Mouse (Mus musculus) intestine, embryonic 14.5 days (tissue): Measurements from ENCODE around the gene Nxnl1. TPM values are rescaled to one million over a fixed set of nuclear protein-coding genes. Genes with fewer than 3 reads are reported as not detected.

Experiments
- ATAC-seq: fragments of 200-750 bp; cut with Nextera tagmentation; replicated peaks from 2 replicates; pipeline ENCODE4 v1.8.0; 2017; ENCODE audit warnings: low read depth, moderate number of reproducible peaks, moderate TSS enrichment, moderate library complexity; ENCODE audit not compliant: low FRiP score, low TSS enrichment
- DNase-seq: peaks from one replicate; pipeline ENCODE4 v3.0.0-alpha.2; 2018; ENCODE audit warnings: low spot score
- H3K27ac ChIP-seq: fragments of 300-500 bp; sonication (generic); 2 replicates; pipeline ENCODE4 v1.5.1; 2014; ENCODE audit warnings: low read depth, mild to moderate bottlenecking, control low read depth
- H3K27me3 ChIP-seq: fragments of 300-500 bp; sonication (generic); replicated peaks from 2 replicates; pipeline ENCODE4 v1.6.1; 2014; ENCODE audit warnings: low read length, control low read depth; ENCODE audit not compliant: control insufficient read depth, insufficient read depth
- H3K36me3 ChIP-seq: fragments of 300-500 bp; sonication (generic); 2 replicates; pipeline ENCODE4 v1.6.1; 2014; ENCODE audit warnings: low read length, control low read depth; ENCODE audit not compliant: control insufficient read depth, insufficient read depth
- H3K4me1 ChIP-seq: fragments of 300-500 bp; sonication (generic); replicated peaks from 2 replicates; pipeline ENCODE4 v1.6.1; 2014; ENCODE audit warnings: low read length, control low read depth, mixed read lengths; ENCODE audit not compliant: control insufficient read depth, insufficient read depth
- H3K4me2 ChIP-seq: fragments of 300-500 bp; sonication (generic); 2 replicates; pipeline ENCODE4 v1.6.1; 2014; ENCODE audit warnings: low read length
- H3K4me3 ChIP-seq: fragments of 300-500 bp; sonication (generic); 2 replicates; pipeline ENCODE4 v1.5.1; 2014; ENCODE audit warnings: low read depth, low read length, control low read depth, mixed read lengths
- H3K9ac ChIP-seq: fragments of 300-500 bp; sonication (generic); 2 replicates; pipeline ENCODE4 v1.6.1; 2014; ENCODE audit warnings: mild to moderate bottlenecking, low read length
- H3K9me3 ChIP-seq: fragments of 300-500 bp; sonication (generic); 2 replicates; pipeline ENCODE4 v1.6.1; 2016; ENCODE audit warnings: low read length, control low read depth; ENCODE audit not compliant: control insufficient read depth
- WGBS: fragments of 180-500 bp; shearing (Covaris S2); extraction: QIAGEN DNeasy Blood & Tissue Kit; methylation state at CpG from one replicate; pipeline ENCODE4 v1.1.7; 2014; 5-methylcytosine and 5-hydroxymethylcytosine counted together
- polyA plus RNA-seq: library from polyadenylated mRNA; unstranded; fragments of >200 nt; fragmentation: Nextera tagmentation; extraction: Ambion mirVana; gene quantifications from 2 replicates; pipeline ENCODE4 v1.2.1, GENCODE M21; 2014

Nxnl1 gene
- polyA plus RNA-seq, 1 experiment from 2014 or later = not detected

- H3K27me3 ChIP-seq = no peaks in the 10 kb centered on the region
- no peaks in the 10 kb centered on the region for H3K36me3 ChIP-seq
- H3K4me1 ChIP-seq = peaks cover 6% of the 10 kb centered on the region; the same call in 1 of the 2 replicates
- H3K4me3 ChIP-seq = no peak overlapping the region
- H3K27ac ChIP-seq = no peak overlapping the region
- no peak for DNase-seq
- 68% methylated on average over 1 of the region's 1 CpGs for WGBS
- ATAC-seq = no peak
- H3K4me2 ChIP-seq = no peak overlapping the region
- no peaks in the 10 kb centered on the region for H3K9me3 ChIP-seq
- no peak overlapping the region for H3K9ac ChIP-seq
Measured at GRCm38 (mm10) chr8:71575020-71575419, 8.6 kb upstream of the Nxnl1 start.

- no peak for ATAC-seq
- Histone ChIP-seq H3K4me2 (no peak overlapping the region), H3K9me3 (no peaks in the 10 kb centered on the region), H3K27me3 (no peaks in the 10 kb centered on the region), H3K4me3 (no peak overlapping the region), H3K27ac (no peak overlapping the region), H3K9ac (no peak overlapping the region), H3K36me3 (no peaks in the 10 kb centered on the region), H3K4me1 (peaks cover 6% of the 10 kb centered on the region; the same call in 1 of the 2 replicates)
- WGBS = 78% methylated on average over 7 of the region's 7 CpGs
- no peak for DNase-seq
Measured at GRCm38 (mm10) chr8:71574426-71574825, 8.0 kb upstream of the Nxnl1 start.

GRCm38 (mm10) chr8:71572847-71573633 is 6.6 kb upstream of the Nxnl1 start:
- Histone ChIP-seq H3K4me2 (no peak overlapping the region), H3K9me3 (no peaks in the 10 kb centered on the region), H3K9ac (no peak overlapping the region), H3K27ac (no peak overlapping the region), H3K27me3 (0 out of 2 replicates have a peak, but pooled peaks cover 2% of the 10 kb centered on the region), H3K4me1 (peaks cover 6% of the 10 kb centered on the region; the same call in 1 of the 2 replicates), H3K4me3 (no peak overlapping the region), H3K36me3 (no peaks in the 10 kb centered on the region)
- DNase-seq (no peak), ATAC-seq (no peak)
- 84% methylated on average over 9 of the region's 9 CpGs for WGBS

- ATAC-seq = no peak
- Histone ChIP-seq H3K36me3 (no peaks in the 10 kb centered on the region), H3K27ac (no peak overlapping the region), H3K4me3 (no peak overlapping the region), H3K4me1 (peaks cover 6% of the 10 kb centered on the region; the same call in 1 of the 2 replicates), H3K9me3 (no peaks in the 10 kb centered on the region), H3K4me2 (no peak overlapping the region), H3K27me3 (0 out of 2 replicates have a peak, but pooled peaks cover 2% of the 10 kb centered on the region), H3K9ac (no peak overlapping the region)
- 86% methylated on average over 2 of the region's 2 CpGs for WGBS
- no peak for DNase-seq
Measured at GRCm38 (mm10) chr8:71572077-71572476, 5.7 kb upstream of the Nxnl1 start.

GRCm38 (mm10) chr8:71570291-71570954 is 4.0 kb upstream of the Nxnl1 start:
- Histone ChIP-seq H3K27ac (peak overlapping the region; percentile 73), H3K27me3 (peaks cover 12% of the 10 kb centered on the region; the same call in 1 of the 2 replicates), H3K36me3 (no peaks in the 10 kb centered on the region), H3K4me2 (peak overlapping the region; percentile 82), H3K4me1 (peaks cover 6% of the 10 kb centered on the region; the same call in 1 of the 2 replicates), H3K4me3 (peak overlapping the region; percentile 50), H3K9me3 (no peaks in the 10 kb centered on the region), H3K9ac (peak overlapping the region; percentile 59)
- WGBS = 1% methylated on average over 41 of the region's 41 CpGs
- ATAC-seq (peak; percentile 91), DNase-seq (peak; percentile 94)

- H3K36me3 ChIP-seq = no peaks in the 10 kb centered on the region
- ATAC-seq = peak; percentile 80
Measured at GRCm38 (mm10) chr8:71569366-71570290, 3.2 kb upstream of the Nxnl1 start.

GRCm38 (mm10) chr8:71568941-71569340 is 2.5 kb upstream of the Nxnl1 start:
- Histone ChIP-seq H3K4me1 (peaks cover 6% of the 10 kb centered on the region; the same call in 1 of the 2 replicates), H3K36me3 (no peaks in the 10 kb centered on the region), H3K9ac (peak overlapping the region; percentile 36; the same call in 1 of the 2 replicates), H3K27ac (peak overlapping the region; percentile 52; the same call in 1 of the 2 replicates), H3K9me3 (peaks cover 5% of the 10 kb centered on the region; the same call in 1 of the 2 replicates), H3K27me3 (peaks cover 12% of the 10 kb centered on the region), H3K4me2 (peak overlapping the region; percentile 82), H3K4me3 (peak overlapping the region; percentile 50)
- 17% methylated on average over 6 of the region's 6 CpGs for WGBS
- no peak for ATAC-seq
- DNase-seq = peak; percentile 65

More at GRCm38 (mm10) chr8:71569366-71570290, 3.2 kb upstream of the Nxnl1 start:
- peak overlapping the region; percentile 36 for H3K9ac ChIP-seq
- H3K9me3 ChIP-seq = no peaks in the 10 kb centered on the region
- WGBS = under 1% methylated on average over 51 of the region's 51 CpGs
- H3K4me1 ChIP-seq = peaks cover 6% of the 10 kb centered on the region; the same call in 1 of the 2 replicates
- DNase-seq = peak; percentile 99
- H3K27me3 ChIP-seq = peaks cover 12% of the 10 kb centered on the region; the same call in 1 of the 2 replicates
- peak overlapping the region; percentile 82 for H3K4me2 ChIP-seq
- peak overlapping the region; percentile 50 for H3K4me3 ChIP-seq
- H3K27ac ChIP-seq = peak overlapping the region; percentile 73
